Mouse (Mus musculus) embryonic facial prominence, embryonic 11.5 days (tissue): ENCODE measurements at regions not wholly inside any gene's neighbourhood (a gene's known extent, or its start where the extent isn't known, plus 50 kb on each side); places are given as distances from the start of the nearest gene placed in this dataset.

ENCODE experiments used
- ATAC-seq: fragments of 200-750 bp; cut with Nextera tagmentation; replicated peaks from 2 replicates; pipeline ENCODE4 v1.8.0; 2017; ENCODE audit warnings: low read depth; ENCODE audit not compliant: insufficient number of reproducible peaks, low FRiP score, low TSS enrichment
- DNase-seq: peaks from one replicate; pipeline ENCODE4 v3.0.0-alpha.2; 2015; ENCODE audit warnings: low spot score
- H3K27ac ChIP-seq: fragments of 300-500 bp; sonication (generic); replicated peaks from 2 replicates; pipeline ENCODE4 v1.5.1; 2014; ENCODE audit warnings: mild to moderate bottlenecking, low read depth, low read length, control low read depth
- H3K27me3 ChIP-seq: fragments of 300-500 bp; sonication (generic); 2 replicates; pipeline ENCODE4 v1.6.1; 2014; ENCODE audit warnings: mild to moderate bottlenecking, low read length, moderate library complexity, mixed read lengths; ENCODE audit not compliant: control insufficient read depth, insufficient read depth
- H3K36me3 ChIP-seq: fragments of 300-500 bp; sonication (generic); replicated peaks from 2 replicates; pipeline ENCODE4 v1.6.1; 2014; ENCODE audit warnings: low read depth, mild to moderate bottlenecking, low read length, moderate library complexity, mixed read lengths; ENCODE audit not compliant: control insufficient read depth, insufficient read depth
- H3K4me1 ChIP-seq: fragments of 300-500 bp; sonication (generic); 2 replicates; pipeline ENCODE4 v1.6.1; 2014; ENCODE audit warnings: low read length, mixed read lengths; ENCODE audit not compliant: control insufficient read depth, insufficient read depth
- H3K4me2 ChIP-seq: fragments of 300-500 bp; sonication (generic); 2 replicates; pipeline ENCODE4 v1.6.1; 2014; ENCODE audit warnings: low read depth, mild to moderate bottlenecking, control low read depth, low read length, moderate library complexity
- H3K4me3 ChIP-seq: fragments of 300-500 bp; sonication (generic); 2 replicates; pipeline ENCODE4 v1.5.1; 2014; ENCODE audit warnings: low read depth, low read length, control low read depth
- H3K9ac ChIP-seq: fragments of 300-500 bp; sonication (generic); replicated peaks from 2 replicates; pipeline ENCODE4 v1.6.1; 2014; ENCODE audit warnings: mild to moderate bottlenecking, control low read depth, low read length
- H3K9me3 ChIP-seq: fragments of 300-500 bp; sonication (generic); replicated peaks from 2 replicates; pipeline ENCODE4 v1.6.1; 2016; ENCODE audit warnings: mild to moderate bottlenecking, low read length, inconsistent platforms, mixed read lengths; ENCODE audit not compliant: control insufficient read depth
- WGBS: fragments of 180-500 bp; shearing (Covaris S2); extraction: QIAGEN DNeasy Blood & Tissue Kit; methylation state at CpG from one replicate; pipeline ENCODE4 v1.1.7; 2014; 5-methylcytosine and 5-hydroxymethylcytosine counted together

- no peak overlapping the region for H3K9ac ChIP-seq
- no peaks in the 10 kb centered on the region for H3K4me1 ChIP-seq
- H3K27ac ChIP-seq = no peak overlapping the region
- H3K27me3 ChIP-seq = no peaks in the 10 kb centered on the region
- H3K36me3 ChIP-seq = no peaks in the 10 kb centered on the region
- H3K9me3 ChIP-seq = no peaks in the 10 kb centered on the region
- DNase-seq (no peak), ATAC-seq (no peak)
- no peak overlapping the region for H3K4me2 ChIP-seq
- 87% methylated on average over 5 of the region's 6 CpGs for WGBS
- H3K4me3 ChIP-seq = no peak overlapping the region
Observed at GRCm38 (mm10) chr14:79836186-79836585, 65.1 kb upstream of the Pcdh8 start.

- no peak overlapping the region for H3K4me3 ChIP-seq
- no peaks in the 10 kb centered on the region for H3K4me1 ChIP-seq
- no peak overlapping the region for H3K27ac ChIP-seq
- H3K27me3 ChIP-seq = no peaks in the 10 kb centered on the region
- H3K4me2 ChIP-seq = no peak overlapping the region
- no peaks in the 10 kb centered on the region for H3K9me3 ChIP-seq
- DNase-seq = no peak
- WGBS = 89% methylated on average over 11 of the region's 11 CpGs
- no peak overlapping the region for H3K9ac ChIP-seq
- H3K36me3 ChIP-seq = no peaks in the 10 kb centered on the region
- ATAC-seq = no peak
Observed at GRCm38 (mm10) chr14:79824670-79825446, 53.7 kb upstream of the Pcdh8 start.

DNA sequence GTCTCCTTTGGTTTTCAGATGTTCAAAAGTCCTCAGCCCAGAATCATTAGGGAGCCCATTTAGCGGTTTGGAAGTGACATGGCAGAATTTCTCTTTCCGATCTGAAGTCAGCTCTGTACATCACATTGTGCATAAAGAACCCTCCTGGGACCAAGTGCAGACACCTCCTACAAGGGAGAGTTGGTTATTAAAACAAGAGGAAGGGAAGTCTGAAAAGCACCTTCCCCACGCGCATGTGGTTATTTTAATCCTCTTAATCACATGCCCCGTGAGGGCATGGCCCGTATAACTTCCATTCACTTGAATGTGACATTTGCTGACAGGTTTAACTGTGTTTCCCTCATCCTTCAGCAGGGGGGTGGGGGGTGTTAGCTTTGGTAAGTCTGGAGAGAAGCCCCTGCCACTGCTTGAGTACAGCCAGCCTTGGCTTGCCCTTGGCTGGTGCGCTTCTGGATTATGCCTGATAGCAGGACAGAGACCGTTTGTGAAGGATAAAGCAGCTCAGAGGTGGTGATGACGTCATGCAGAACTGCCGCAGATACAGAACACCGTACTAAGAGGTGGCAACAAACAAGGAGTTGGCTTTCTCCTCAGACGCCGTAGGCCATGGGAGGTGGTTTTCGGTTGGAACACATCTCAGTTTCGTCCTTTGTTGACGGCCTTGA is 51.5 kb upstream of the Pcdh8 start:
- WGBS = 68% methylated on average over 16 of the region's 16 CpGs

DNA sequence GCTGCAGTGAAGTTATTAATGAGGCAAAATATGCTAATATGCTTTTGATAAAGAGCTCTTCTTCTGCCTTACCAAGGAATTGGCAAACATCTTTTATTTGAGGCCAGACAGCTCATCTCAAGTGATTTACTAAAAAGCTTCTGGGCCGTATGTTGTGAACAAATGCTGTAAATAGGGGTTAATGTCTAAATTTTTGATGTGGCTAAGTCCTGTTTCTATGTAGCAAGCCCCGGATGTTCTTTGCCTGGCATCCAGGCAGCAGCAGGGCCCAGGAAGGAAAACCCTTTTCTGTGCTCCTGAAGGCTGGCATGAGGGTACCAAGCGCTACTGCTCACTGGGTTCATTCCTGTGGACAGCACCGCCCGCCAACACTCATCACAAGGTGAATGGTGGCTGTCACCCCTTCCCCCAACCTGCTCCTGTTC is 50.9 kb upstream of the Pcdh8 start:
- no peaks in the 10 kb centered on the region for H3K4me1 ChIP-seq
- no peak for DNase-seq
- WGBS = 83% methylated on average over 5 of the region's 5 CpGs
- H3K9me3 ChIP-seq = no peaks in the 10 kb centered on the region
- H3K27ac ChIP-seq = no peak overlapping the region
- H3K27me3 ChIP-seq = no peaks in the 10 kb centered on the region
- no peak overlapping the region for H3K4me2 ChIP-seq
- no peaks in the 10 kb centered on the region for H3K36me3 ChIP-seq
- no peak for ATAC-seq
- H3K4me3 ChIP-seq = no peak overlapping the region
- H3K9ac ChIP-seq = no peak overlapping the region

More for the DNA sequence above, 51.5 kb upstream of the Pcdh8 start:
- ATAC-seq (no peak), DNase-seq (no peak)
- Histone ChIP-seq H3K4me1 (no peaks in the 10 kb centered on the region), H3K27me3 (no peaks in the 10 kb centered on the region), H3K4me2 (no peak overlapping the region), H3K27ac (no peak overlapping the region), H3K9me3 (no peaks in the 10 kb centered on the region), H3K4me3 (no peak overlapping the region), H3K36me3 (no peaks in the 10 kb centered on the region), H3K9ac (no peak overlapping the region)

DNA sequence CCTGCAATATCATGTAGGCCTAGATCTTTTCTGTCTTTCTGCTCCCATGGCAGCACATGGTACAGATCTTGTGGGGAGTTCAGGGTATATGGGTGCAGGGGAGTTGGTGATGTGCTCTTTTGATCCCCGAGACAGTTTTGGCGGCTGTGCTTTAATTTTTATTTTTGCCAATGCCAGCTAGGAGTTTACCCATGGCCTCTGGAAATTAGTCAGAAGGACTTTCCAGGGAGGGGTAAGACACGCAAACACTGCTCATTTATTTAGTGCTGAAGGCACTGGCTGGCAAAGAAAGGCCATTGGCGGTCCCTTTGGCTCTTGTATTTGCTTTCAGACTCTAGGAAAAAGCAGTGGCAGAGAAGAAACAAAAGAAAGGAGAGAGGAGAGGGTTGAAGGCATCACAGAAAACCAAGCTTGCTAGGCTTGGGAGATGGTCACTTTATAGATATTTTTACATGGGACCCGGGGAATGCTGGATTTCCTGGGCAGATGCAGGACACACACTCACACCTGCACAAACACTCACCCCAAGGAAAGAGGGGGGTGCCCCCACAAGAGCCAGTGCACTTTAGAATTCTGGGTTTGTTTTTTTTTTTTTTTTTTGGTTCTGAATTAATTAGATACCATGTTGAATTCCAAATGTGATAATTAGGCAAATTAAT is 50.4 kb upstream of the Pcdh8 start:
- DNase-seq (no peak), ATAC-seq (no peak)
- H3K9me3 ChIP-seq = no peaks in the 10 kb centered on the region
- no peak overlapping the region for H3K9ac ChIP-seq
- no peak overlapping the region for H3K4me3 ChIP-seq
- H3K4me1 ChIP-seq = no peaks in the 10 kb centered on the region
- H3K36me3 ChIP-seq = no peaks in the 10 kb centered on the region
- H3K4me2 ChIP-seq = no peak overlapping the region
- 79% methylated on average over 5 of the region's 5 CpGs for WGBS
- no peak overlapping the region for H3K27ac ChIP-seq
- H3K27me3 ChIP-seq = no peaks in the 10 kb centered on the region
